Mouse (Mus musculus) gastrocnemius, postnatal 36 days (tissue): ENCODE measurements around the gene Dbx2. TPM values are rescaled to one million over a fixed set of nuclear protein-coding genes. Genes with fewer than 3 reads are reported as not detected.

ENCODE experiments used
- DNase-seq, 2 experiments: peaks; one replicate each; pipeline ENCODE4 v3.0.0; 2022
- intact Hi-C: fragments of 180-260 bp; cut with DNase I; formaldehyde crosslinking; loops from one replicate; pipeline ENCODE4 v1.15.1; 2025
- total RNA-seq, 2 experiments: library from RNA; stranded (reverse); gene quantifications; 2 replicates each; pipeline ENCODE4 v1.2.3; 2021

Dbx2 gene
- total RNA-seq, 2 experiments from 2014 or later, result not detected

GRCm38 (mm10) chr15:95624396-95624795, 31.4 kb downstream of the Dbx2 start:
- no peak for DNase-seq
- intact Hi-C loops, result no loop called here

GRCm38 (mm10) chr15:95622797-95623196, 33.0 kb downstream of the Dbx2 start:
- no peak for DNase-seq
- intact Hi-C loops, result no loop called here

GRCm38 (mm10) chr15:95612600-95612999, 43.2 kb downstream of the Dbx2 start:
- no peak for DNase-seq
- intact Hi-C loops, result no loop called here

- no peak for DNase-seq
- intact Hi-C loops, result no loop called here
Measured at GRCm38 (mm10) chr15:95601179-95601578, 54.6 kb downstream of the Dbx2 start.

- DNase-seq, result no peak
- intact Hi-C loops, result no loop called here
Measured at GRCm38 (mm10) chr15:95598630-95599029, 57.1 kb downstream of the Dbx2 start.

GRCm38 (mm10) chr15:95586906-95587305, 68.9 kb downstream of the Dbx2 start:
- intact Hi-C loops, result no loop called here
- no peak for DNase-seq

- no peak for DNase-seq
- intact Hi-C loops, result no loop called here
Measured at GRCm38 (mm10) chr15:95584891-95585290, 70.9 kb downstream of the Dbx2 start.

- no peak for DNase-seq
- intact Hi-C loops, result no loop called here
Measured at GRCm38 (mm10) chr15:95574661-95575060, 81.1 kb downstream of the Dbx2 start.

Other genes starting within 250 kb of the Dbx2 start
- gene Nell2, start 127.4 kb downstream of the Dbx2 start, total RNA-seq, result under 1 TPM; 0.15 to 0.30 TPM
- 10 to 100 TPM; 36.1 to 37.1 TPM for gene Ano6, start 134.9 kb upstream of the Dbx2 start, total RNA-seq